Mouse (Mus musculus): ENCODE results near the gene Limk1. TPM values are rescaled to one million over a fixed set of nuclear protein-coding genes. Genes with fewer than 3 reads are reported as not detected.

The Limk1 gene
- polyA plus RNA-seq, 1 experiment from 2014 or later, result 4.1 TPM

- Histone ChIP-seq H3K9ac (no peak overlapping the region), H3K27me3 (replicated peaks) (no peaks in the 10 kb centered on the region), H3K36me3 (peaks cover 36% of the 10 kb centered on the region), H3K9me3 (no peaks in the 10 kb centered on the region), H3K4me1 (replicated peaks) (0 out of 2 replicates have a peak, but pooled peaks cover 4% of the 10 kb centered on the region), H3K4me2 (replicated peaks) (no peak overlapping the region), H3K4me3 (replicated peaks) (no peak overlapping the region), H3K27ac (no peak overlapping the region)
- peak; percentile 25; the same call in 1 of the 2 replicates for ATAC-seq
- WGBS, result 68% methylated on average over 3 of the region's 3 CpGs
Observed at GRCm38 (mm10) chr5:134617071-134617470, 71.3 kb downstream of the Limk1 start.

- no peak overlapping the region for H3K27ac ChIP-seq
- no peak overlapping the region for H3K4me2 ChIP-seq (replicated peaks)
- H3K36me3 ChIP-seq, result peaks cover 25% of the 10 kb centered on the region
- ATAC-seq, result no peak
- no peaks in the 10 kb centered on the region for H3K27me3 ChIP-seq (replicated peaks)
- no peak overlapping the region for H3K4me3 ChIP-seq (replicated peaks)
- 68% methylated on average over 4 of the region's 4 CpGs for WGBS
- no peaks in the 10 kb centered on the region for H3K9me3 ChIP-seq
- 0 out of 2 replicates have a peak, but pooled peaks cover 4% of the 10 kb centered on the region for H3K4me1 ChIP-seq (replicated peaks)
- no peak overlapping the region for H3K9ac ChIP-seq
Observed at GRCm38 (mm10) chr5:134615780-134616179, 72.6 kb downstream of the Limk1 start.

GRCm38 (mm10) chr5:134615380-134615779 lies 73.0 kb downstream of the Limk1 start:
- no peak overlapping the region for H3K9ac ChIP-seq
- peaks cover 21% of the 10 kb centered on the region; the same call in 1 of the 2 replicates for H3K36me3 ChIP-seq
- H3K4me2 ChIP-seq (replicated peaks), result no peak overlapping the region
- ATAC-seq, result no peak
- WGBS, result 80% methylated on average over 8 of the region's 8 CpGs
- no peaks in the 10 kb centered on the region for H3K9me3 ChIP-seq
- 0 out of 2 replicates have a peak, but pooled peaks cover 4% of the 10 kb centered on the region for H3K4me1 ChIP-seq (replicated peaks)
- no peaks in the 10 kb centered on the region for H3K27me3 ChIP-seq (replicated peaks)
- H3K27ac ChIP-seq, result 0 out of 2 replicates have a peak overlapping the region, but pooled peaks have one; percentile 3
- H3K4me3 ChIP-seq (replicated peaks), result no peak overlapping the region

- Histone ChIP-seq H3K4me3 (replicated peaks) (no peak within 1 kb of the TSS), H3K4me1 (replicated peaks) (0 out of 2 replicates have a peak, but pooled peaks cover 4% of the 10 kb centered on the region), H3K27me3 (replicated peaks) (no peaks in the 10 kb centered on the region), H3K36me3 (peaks cover 16% of the 10 kb centered on the region; the same call in 1 of the 2 replicates), H3K9me3 (no peaks in the 10 kb centered on the region), H3K27ac (0 out of 2 replicates have a peak within 1 kb of the TSS, but pooled peaks have one; percentile 3), H3K9ac (no peak within 1 kb of the TSS), H3K4me2 (replicated peaks) (no peak within 1 kb of the TSS)
- 79% methylated on average over 7 of the region's 7 CpGs for WGBS
- ATAC-seq, result no peak
Observed at GRCm38 (mm10) chr5:134614802-134615201, 73.6 kb downstream of the Limk1 start, which contains the start of gene Lat2. Lat2 (minus strand) TSS chr5:134615025.

GRCm38 (mm10) chr5:134614296-134614695 lies 74.1 kb downstream of the Limk1 start:
- peaks cover 11% of the 10 kb centered on the region; the same call in 1 of the 2 replicates for H3K36me3 ChIP-seq
- 89% methylated on average over 8 of the region's 8 CpGs for WGBS
- H3K27ac ChIP-seq, result no peak overlapping the region
- H3K4me1 ChIP-seq (replicated peaks), result 0 out of 2 replicates have a peak, but pooled peaks cover 4% of the 10 kb centered on the region
- no peaks in the 10 kb centered on the region for H3K9me3 ChIP-seq
- ATAC-seq, result no peak
- H3K4me3 ChIP-seq (replicated peaks), result no peak overlapping the region
- H3K27me3 ChIP-seq (replicated peaks), result no peaks in the 10 kb centered on the region
- no peak overlapping the region for H3K4me2 ChIP-seq (replicated peaks)
- H3K9ac ChIP-seq, result no peak overlapping the region

GRCm38 (mm10) chr5:134613727-134614126 lies 74.7 kb downstream of the Limk1 start:
- H3K4me1 ChIP-seq (replicated peaks), result 0 out of 2 replicates have a peak, but pooled peaks cover 4% of the 10 kb centered on the region
- no peak overlapping the region for H3K4me3 ChIP-seq (replicated peaks)
- H3K27me3 ChIP-seq (replicated peaks), result no peaks in the 10 kb centered on the region
- no peak overlapping the region for H3K4me2 ChIP-seq (replicated peaks)
- 81% methylated on average over 9 of the region's 9 CpGs for WGBS
- no peak overlapping the region for H3K27ac ChIP-seq
- H3K9me3 ChIP-seq, result no peaks in the 10 kb centered on the region
- no peak for ATAC-seq
- H3K9ac ChIP-seq, result no peak overlapping the region
- peaks cover 8% of the 10 kb centered on the region; the same call in 1 of the 2 replicates for H3K36me3 ChIP-seq

- 0 out of 2 replicates have a peak, but pooled peaks cover 4% of the 10 kb centered on the region for H3K4me1 ChIP-seq (replicated peaks)
- no peak overlapping the region for H3K4me3 ChIP-seq (replicated peaks)
- H3K27ac ChIP-seq, result peak overlapping the region; percentile 56; the same call in 1 of the 2 replicates
- H3K4me2 ChIP-seq (replicated peaks), result no peak overlapping the region
- H3K27me3 ChIP-seq (replicated peaks), result no peaks in the 10 kb centered on the region
- H3K36me3 ChIP-seq, result 0 out of 2 replicates have a peak, but pooled peaks cover 2% of the 10 kb centered on the region
- 50% methylated on average over 8 of the region's 8 CpGs for WGBS
- ATAC-seq, result peak; percentile 89
- 0 out of 2 replicates have a peak overlapping the region, but pooled peaks have one; percentile 13 for H3K9ac ChIP-seq
- H3K9me3 ChIP-seq, result no peaks in the 10 kb centered on the region
Observed at GRCm38 (mm10) chr5:134611810-134612521, 76.4 kb downstream of the Limk1 start.

GRCm38 (mm10) chr5:134609916-134610643 lies 78.3 kb downstream of the Limk1 start:
- Histone ChIP-seq H3K27ac (no peak overlapping the region), H3K9me3 (no peaks in the 10 kb centered on the region; the same call in 1 of the 2 replicates), H3K4me1 (replicated peaks) (0 out of 2 replicates have a peak, but pooled peaks cover 4% of the 10 kb centered on the region), H3K36me3 (no peaks in the 10 kb centered on the region), H3K27me3 (replicated peaks) (no peaks in the 10 kb centered on the region), H3K4me2 (replicated peaks) (no peak overlapping the region), H3K9ac (no peak overlapping the region), H3K4me3 (replicated peaks) (no peak overlapping the region)
- WGBS, result 85% methylated on average over 12 of the region's 12 CpGs
- ATAC-seq, result no peak

- ATAC-seq, result no peak
Observed at GRCm38 (mm10) chr5:134607121-134607520, 81.3 kb downstream of the Limk1 start.

GRCm38 (mm10) chr5:134606314-134606713 lies 82.1 kb downstream of the Limk1 start:
- no peaks in the 10 kb centered on the region for H3K4me1 ChIP-seq (replicated peaks)
- no peaks in the 10 kb centered on the region for H3K36me3 ChIP-seq
- no peak for ATAC-seq
- no peak overlapping the region for H3K4me2 ChIP-seq (replicated peaks)
- no peak overlapping the region for H3K4me3 ChIP-seq (replicated peaks)
- H3K27ac ChIP-seq, result no peak overlapping the region
- no peak overlapping the region for H3K9ac ChIP-seq
- no peaks in the 10 kb centered on the region; the same call in 1 of the 2 replicates for H3K9me3 ChIP-seq
- no peaks in the 10 kb centered on the region for H3K27me3 ChIP-seq (replicated peaks)

More at GRCm38 (mm10) chr5:134607121-134607520, 81.3 kb downstream of the Limk1 start:
- 70% methylated on average over 5 of the region's 5 CpGs for WGBS
- no peaks in the 10 kb centered on the region; the same call in 1 of the 2 replicates for H3K9me3 ChIP-seq
- H3K4me1 ChIP-seq (replicated peaks), result no peaks in the 10 kb centered on the region
- no peaks in the 10 kb centered on the region for H3K27me3 ChIP-seq (replicated peaks)
- no peak overlapping the region for H3K4me3 ChIP-seq (replicated peaks)
- H3K9ac ChIP-seq, result no peak overlapping the region
- no peak overlapping the region for H3K27ac ChIP-seq
- H3K36me3 ChIP-seq, result no peaks in the 10 kb centered on the region
- no peak overlapping the region for H3K4me2 ChIP-seq (replicated peaks)
